Mouse (Mus musculus): ENCODE results near the gene Dennd4c.

GRCm38 (mm10) chr4:86726141-86726540 is 22.2 kb upstream of the Dennd4c start:
- TF ChIP-seq CTCF (IDR thresholded peaks at IDR 0.05; ENCODE audit: low read depth, low read length) (no peak), POLR2A (IDR thresholded peaks at IDR 0.05; ENCODE audit: borderline replicate concordance, low read depth, low read length) (no peak)

Measured in bone marrow macrophage, adult 2 months (primary cell).